Mouse (Mus musculus): ENCODE results near the gene Ocrl. TPM values are rescaled to one million over a fixed set of nuclear protein-coding genes. Genes with fewer than 3 reads are reported as not detected.

The Ocrl gene
- polyA plus RNA-seq, 1 experiment from 2014 or later, result 26.0 TPM

DNA sequence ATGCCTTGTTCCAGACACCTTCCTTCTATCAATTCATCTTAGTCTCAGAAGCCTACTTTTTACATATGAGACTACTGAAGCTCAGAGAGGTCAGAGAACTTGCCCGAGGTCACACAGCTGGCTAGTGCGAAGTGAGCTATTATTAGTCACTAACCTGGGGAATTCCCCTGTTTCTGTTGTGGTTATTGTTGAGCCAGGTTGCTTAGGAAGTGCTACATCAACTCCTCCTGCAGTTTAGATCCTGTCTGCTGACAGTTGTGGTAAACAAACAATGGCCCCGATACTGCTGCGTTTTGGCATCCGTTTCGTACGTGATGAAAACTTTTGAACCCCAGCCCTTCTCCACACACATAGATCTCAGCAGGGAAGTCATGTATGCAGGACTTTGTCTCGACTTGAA is 86.2 kb downstream of the Ocrl start:
- H3K27ac ChIP-seq (ENCODE audit: low read depth, low read length), result no peak overlapping the region
- H3K9ac ChIP-seq (ENCODE audit: low read length), result no peak overlapping the region
- ATAC-seq (replicated peaks; ENCODE audit: low FRiP score) (no peak), DNase-seq (ENCODE audit: low spot score) (no peak)
- WGBS, result 89% methylated on average over 8 of the region's 8 CpGs
- H3K27me3 ChIP-seq (ENCODE audit: control insufficient read depth, insufficient read depth, low read length), result no peaks in the 10 kb centered on the region
- H3K9me3 ChIP-seq (ENCODE audit: control insufficient read depth, low read length), result no peaks in the 10 kb centered on the region
- H3K4me3 ChIP-seq (ENCODE audit: low read depth, low read length), result no peak overlapping the region
- H3K4me1 ChIP-seq (replicated peaks; ENCODE audit: control insufficient read depth, insufficient read depth, low read length), result no peaks in the 10 kb centered on the region
- no peaks in the 10 kb centered on the region for H3K36me3 ChIP-seq (ENCODE audit: control insufficient read depth, insufficient read depth, low read length)
- no peak overlapping the region for H3K4me2 ChIP-seq (ENCODE audit: low read depth, low read length, severe bottlenecking)

DNA sequence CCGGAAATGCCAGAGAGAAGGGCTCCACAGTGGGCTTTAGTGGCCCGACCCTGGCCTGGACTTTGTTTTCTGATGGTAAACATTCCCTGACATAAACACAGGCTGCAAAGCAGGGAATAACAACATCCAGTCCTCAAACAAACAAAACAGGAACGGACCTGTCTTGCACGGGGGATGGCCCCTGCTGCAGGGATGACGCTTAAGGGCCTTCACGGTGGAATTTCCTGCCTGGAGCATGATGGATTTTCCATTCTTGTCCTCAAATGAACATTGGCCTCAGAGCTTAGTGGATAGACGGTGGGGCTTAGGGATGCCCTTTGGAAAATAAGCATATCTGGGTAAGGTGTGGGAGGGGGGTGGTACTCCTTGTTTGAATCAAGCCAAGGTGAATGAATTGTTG is 89.0 kb downstream of the Ocrl start:
- no peak overlapping the region for H3K9ac ChIP-seq (ENCODE audit: low read length)
- H3K4me3 ChIP-seq (ENCODE audit: low read depth, low read length), result no peak overlapping the region
- no peaks in the 10 kb centered on the region for H3K9me3 ChIP-seq (ENCODE audit: control insufficient read depth, low read length)
- no peak overlapping the region for H3K27ac ChIP-seq (ENCODE audit: low read depth, low read length)
- H3K36me3 ChIP-seq (ENCODE audit: control insufficient read depth, insufficient read depth, low read length), result no peaks in the 10 kb centered on the region
- DNase-seq (ENCODE audit: low spot score) (no peak), ATAC-seq (replicated peaks; ENCODE audit: low FRiP score) (no peak)
- H3K27me3 ChIP-seq (ENCODE audit: control insufficient read depth, insufficient read depth, low read length), result no peaks in the 10 kb centered on the region
- WGBS, result 84% methylated on average over 7 of the region's 7 CpGs
- no peak overlapping the region for H3K4me2 ChIP-seq (ENCODE audit: low read depth, low read length, severe bottlenecking)
- no peaks in the 10 kb centered on the region for H3K4me1 ChIP-seq (replicated peaks; ENCODE audit: control insufficient read depth, insufficient read depth, low read length)

DNA sequence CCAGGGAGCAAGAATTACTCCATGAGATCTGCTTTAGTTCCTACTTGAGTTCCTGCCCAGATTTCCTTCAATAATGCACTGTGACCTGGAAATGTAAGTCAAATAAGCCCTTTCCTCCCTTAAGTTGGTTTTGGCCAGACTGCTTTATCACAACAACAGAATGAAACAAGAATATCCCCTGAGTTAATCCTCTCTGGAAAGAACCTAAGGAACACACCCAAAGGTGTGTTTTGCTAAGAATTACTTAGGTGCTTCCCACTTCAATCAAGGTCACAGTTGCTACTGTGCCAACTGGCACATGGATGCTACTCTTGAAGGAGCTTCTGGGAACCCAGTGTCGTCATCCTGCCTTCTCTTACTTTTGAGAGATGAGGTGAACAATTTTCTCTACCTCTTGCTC is 92.6 kb downstream of the Ocrl start:
- no peaks in the 10 kb centered on the region for H3K4me1 ChIP-seq (replicated peaks; ENCODE audit: control insufficient read depth, insufficient read depth, low read length)
- no peaks in the 10 kb centered on the region for H3K9me3 ChIP-seq (ENCODE audit: control insufficient read depth, low read length)
- no peak overlapping the region for H3K27ac ChIP-seq (ENCODE audit: low read depth, low read length)
- no peak overlapping the region for H3K9ac ChIP-seq (ENCODE audit: low read length)
- H3K4me3 ChIP-seq (ENCODE audit: low read depth, low read length), result no peak overlapping the region
- H3K36me3 ChIP-seq (ENCODE audit: control insufficient read depth, insufficient read depth, low read length), result no peaks in the 10 kb centered on the region
- no peak for ATAC-seq (replicated peaks; ENCODE audit: low FRiP score)
- 81% methylated on average over 1 of the region's 1 CpGs for WGBS
- H3K4me2 ChIP-seq (ENCODE audit: low read depth, low read length, severe bottlenecking), result no peak overlapping the region
- DNase-seq (ENCODE audit: low spot score), result no peak
- no peaks in the 10 kb centered on the region for H3K27me3 ChIP-seq (ENCODE audit: control insufficient read depth, insufficient read depth, low read length)

DNA sequence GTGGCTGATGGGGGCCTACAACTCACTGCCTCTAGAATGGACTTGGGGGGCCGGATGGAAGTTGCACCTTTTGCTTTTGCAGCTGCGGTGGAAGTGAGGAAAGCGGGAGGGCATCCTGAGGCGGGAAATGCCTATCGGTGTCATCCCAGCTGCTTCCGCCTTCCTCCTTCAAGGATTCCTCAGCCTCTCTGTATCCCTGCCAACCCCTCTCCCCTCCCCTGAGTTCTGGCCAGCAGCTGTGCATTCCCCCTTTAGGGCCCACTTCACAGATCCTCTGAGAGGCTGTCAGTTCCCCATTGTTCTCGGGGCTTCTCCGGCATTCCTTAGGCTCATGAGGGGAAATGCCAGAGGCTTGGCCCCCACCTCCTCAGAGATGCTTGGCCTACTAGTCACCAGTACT is 93.9 kb downstream of the Ocrl start:
- H3K9me3 ChIP-seq (ENCODE audit: control insufficient read depth, low read length), result no peaks in the 10 kb centered on the region
- no peak overlapping the region for H3K4me3 ChIP-seq (ENCODE audit: low read depth, low read length)
- no peak overlapping the region for H3K4me2 ChIP-seq (ENCODE audit: low read depth, low read length, severe bottlenecking)
- H3K9ac ChIP-seq (ENCODE audit: low read length), result no peak overlapping the region
- ATAC-seq (replicated peaks; ENCODE audit: low FRiP score), result no peak
- DNase-seq (ENCODE audit: low spot score), result no peak
- no peaks in the 10 kb centered on the region for H3K4me1 ChIP-seq (replicated peaks; ENCODE audit: control insufficient read depth, insufficient read depth, low read length)
- no peaks in the 10 kb centered on the region for H3K36me3 ChIP-seq (ENCODE audit: control insufficient read depth, insufficient read depth, low read length)
- H3K27me3 ChIP-seq (ENCODE audit: control insufficient read depth, insufficient read depth, low read length), result no peaks in the 10 kb centered on the region
- no peak overlapping the region for H3K27ac ChIP-seq (ENCODE audit: low read depth, low read length)
- WGBS, result 66% methylated on average over 5 of the region's 8 CpGs

DNA sequence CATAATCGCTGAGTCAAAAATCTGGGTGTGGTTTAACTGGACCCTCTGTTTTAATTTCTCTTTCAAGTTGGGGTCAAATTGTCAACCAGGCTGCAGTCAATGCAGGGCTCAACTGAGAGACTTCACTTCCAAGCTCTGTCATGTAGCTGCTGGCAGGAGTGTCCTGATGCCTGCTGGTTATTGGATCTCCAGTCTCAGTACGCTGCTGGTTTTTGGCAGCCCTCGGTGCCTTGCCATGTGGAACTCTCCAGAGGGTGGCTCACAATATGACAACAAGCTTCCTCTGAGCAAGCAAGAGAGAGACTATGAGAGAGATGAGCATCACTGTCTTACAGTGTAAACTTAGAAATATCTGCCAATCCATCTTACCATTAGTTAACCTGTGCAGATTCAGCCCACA is 99.5 kb downstream of the Ocrl start:
- Histone ChIP-seq H3K27ac (ENCODE audit: low read depth, low read length) (no peak overlapping the region), H3K9me3 (ENCODE audit: control insufficient read depth, low read length) (no peaks in the 10 kb centered on the region), H3K4me3 (ENCODE audit: low read depth, low read length) (no peak overlapping the region), H3K4me2 (ENCODE audit: low read depth, low read length, severe bottlenecking) (no peak overlapping the region), H3K27me3 (ENCODE audit: control insufficient read depth, insufficient read depth, low read length) (no peaks in the 10 kb centered on the region), H3K9ac (ENCODE audit: low read length) (no peak overlapping the region), H3K36me3 (ENCODE audit: control insufficient read depth, insufficient read depth, low read length) (no peaks in the 10 kb centered on the region), H3K4me1 (replicated peaks; ENCODE audit: control insufficient read depth, insufficient read depth, low read length) (peaks cover 2% of the 10 kb centered on the region; the same call in 1 of the 2 replicates)
- ATAC-seq (replicated peaks; ENCODE audit: low FRiP score) (no peak), DNase-seq (ENCODE audit: low spot score) (no peak)
- WGBS, result 99% methylated on average over 3 of the region's 3 CpGs

Other genes with a start within 250 kb of the Ocrl start
- 23.3 and 26.3 TPM in 2 replicates for gene Smarca1, start 19.4 kb upstream of the Ocrl start, polyA plus RNA-seq (2014; fragmentation: Nextera tagmentation; extraction: Ambion mirVana)
- gene Apln, start 122.5 kb downstream of the Ocrl start, polyA plus RNA-seq (2014; fragmentation: Nextera tagmentation; extraction: Ambion mirVana), result 3.8 and 4.0 TPM in 2 replicates
- gene Xpnpep2, start 196.3 kb downstream of the Ocrl start, polyA plus RNA-seq (2014; fragmentation: Nextera tagmentation; extraction: Ambion mirVana), result 1.5 and 2.2 TPM in 2 replicates
- 0.67 and 0.80 TPM in 2 replicates for gene Sash3, start 234.0 kb downstream of the Ocrl start, polyA plus RNA-seq (2014; fragmentation: Nextera tagmentation; extraction: Ambion mirVana)